Mouse (Mus musculus) lung, postnatal 4 days (tissue): ENCODE data around the gene Cstad.
A peak's percentile ranks its signal among the peaks of the same experiment; 100 is the strongest.

ENCODE experiments used
- DNase-seq, 2 experiments: peaks; one replicate each; pipeline ENCODE4 v3.0.0; 2021

The Cstad gene

GRCm38 (mm10) chr2:30594641-30595379 is at the start of gene Cstad:
Gene Cstad (plus strand): TSS chr2:30595040.
- DNase-seq: peak; percentile 75 to 83

DNA sequence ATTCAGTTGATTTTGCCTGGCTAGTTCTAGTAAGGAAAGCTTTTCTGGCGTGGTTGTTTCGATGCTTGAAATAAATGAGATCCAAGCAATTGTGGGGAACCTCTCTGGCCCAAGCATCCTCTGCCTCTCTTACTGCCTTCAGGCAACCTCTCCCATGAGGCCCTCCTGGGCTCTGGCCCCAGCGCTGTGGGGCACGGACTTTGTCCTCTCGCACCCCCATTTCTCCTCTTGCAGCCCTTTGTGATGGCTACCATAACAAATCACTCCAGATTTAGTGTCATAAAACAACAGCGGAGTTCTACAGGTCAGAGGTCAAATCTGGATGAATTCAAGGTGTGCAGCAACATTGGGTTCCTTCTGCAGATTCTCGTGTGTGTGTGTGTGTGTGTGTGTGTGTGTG is 49.1 kb upstream of the Cstad start:
- no peak for DNase-seq

- no peak for DNase-seq
Measured at GRCm38 (mm10) chr2:30546219-30546618, 48.6 kb upstream of the Cstad start.

DNA sequence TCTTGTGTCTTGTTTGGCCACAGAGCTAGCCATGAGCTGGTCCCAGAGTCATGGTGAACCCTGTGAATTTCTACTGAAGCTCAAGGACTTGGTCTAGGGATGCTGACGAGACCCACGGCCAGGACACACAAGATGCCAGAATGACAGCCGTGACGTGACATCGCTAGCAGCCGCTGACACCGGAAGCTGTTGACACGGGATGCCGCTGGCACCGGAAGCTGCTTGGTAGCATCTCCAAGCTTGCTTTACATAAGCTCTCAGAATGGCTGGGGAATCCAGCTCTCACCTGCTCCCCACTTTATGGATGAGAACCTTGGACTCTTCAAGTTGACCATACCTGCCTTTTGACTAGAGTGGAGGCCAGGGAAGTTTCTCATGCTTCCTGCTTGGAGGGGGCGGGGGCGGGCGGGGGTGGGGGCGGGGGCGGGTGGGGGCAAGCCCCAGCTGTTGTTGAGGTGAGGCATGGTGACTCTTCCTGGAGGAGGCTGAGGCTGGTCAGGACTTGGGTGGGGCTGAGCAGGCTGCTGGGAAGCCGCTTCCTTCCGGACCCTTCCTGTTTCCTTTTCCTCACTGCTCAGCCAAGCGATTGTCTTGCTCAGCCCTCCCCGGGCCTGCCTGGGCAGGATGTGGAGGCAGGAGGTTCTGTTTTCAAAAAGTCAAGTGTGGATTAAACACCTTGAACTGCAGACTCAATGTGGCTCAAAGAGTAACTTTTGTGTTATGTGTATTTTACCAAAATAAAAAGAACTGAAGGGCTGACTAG is 47.2 kb upstream of the Cstad start:
- DNase-seq: peak; percentile 71 to 87

- DNase-seq: peak in 1 of 2 experiments; percentile 35
Measured at GRCm38 (mm10) chr2:30551579-30551978, 43.3 kb upstream of the Cstad start.

- peak; percentile 43 to 58 for DNase-seq
Measured at GRCm38 (mm10) chr2:30553851-30554540, 40.8 kb upstream of the Cstad start.

DNA sequence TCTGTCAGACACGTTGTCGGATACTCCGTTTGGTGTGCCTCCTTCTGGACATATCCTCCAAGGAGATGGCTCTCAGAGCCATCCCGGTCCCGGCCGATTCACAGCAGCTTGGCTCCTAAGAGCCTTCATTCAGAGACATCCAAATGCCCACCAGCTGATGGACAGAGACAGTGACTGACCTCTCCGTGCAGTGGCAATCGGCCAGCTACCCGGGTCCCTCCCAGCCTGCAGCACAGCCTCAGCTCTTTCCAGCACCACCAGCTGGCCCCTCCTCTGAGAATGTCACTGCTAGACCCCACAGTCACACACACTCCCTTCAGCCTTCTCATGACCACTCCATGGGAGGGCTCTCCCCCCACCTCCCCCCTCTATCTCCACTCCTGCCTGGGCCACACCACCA is 39.6 kb upstream of the Cstad start:
- peak in 1 of 2 experiments; percentile 39 for DNase-seq

GRCm38 (mm10) chr2:30556495-30556894 is 38.3 kb upstream of the Cstad start:
- DNase-seq: no peak

- no peak for DNase-seq
Measured at GRCm38 (mm10) chr2:30559552-30559951, 35.3 kb upstream of the Cstad start.

DNA sequence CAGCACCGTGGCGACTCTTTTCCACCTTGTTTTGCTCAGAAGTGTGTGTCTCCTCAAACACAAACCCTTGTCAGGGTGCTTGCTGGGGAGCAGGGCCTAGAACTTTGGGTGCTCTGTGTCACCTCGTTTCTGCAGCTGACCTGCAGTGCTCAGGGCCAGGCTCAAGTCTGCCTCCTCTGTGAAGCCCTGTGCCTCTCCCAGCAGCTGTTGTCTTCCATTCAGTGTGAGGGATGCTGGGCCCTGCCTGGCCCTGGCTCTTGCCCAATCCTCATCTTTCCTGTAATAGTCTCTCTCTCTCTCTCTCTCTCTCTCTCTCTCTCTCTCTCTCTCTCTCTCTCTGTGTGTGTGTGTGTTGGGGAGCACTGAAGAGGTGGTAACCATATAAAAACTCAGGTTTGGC is 32.3 kb upstream of the Cstad start:
- DNase-seq: no peak

DNA sequence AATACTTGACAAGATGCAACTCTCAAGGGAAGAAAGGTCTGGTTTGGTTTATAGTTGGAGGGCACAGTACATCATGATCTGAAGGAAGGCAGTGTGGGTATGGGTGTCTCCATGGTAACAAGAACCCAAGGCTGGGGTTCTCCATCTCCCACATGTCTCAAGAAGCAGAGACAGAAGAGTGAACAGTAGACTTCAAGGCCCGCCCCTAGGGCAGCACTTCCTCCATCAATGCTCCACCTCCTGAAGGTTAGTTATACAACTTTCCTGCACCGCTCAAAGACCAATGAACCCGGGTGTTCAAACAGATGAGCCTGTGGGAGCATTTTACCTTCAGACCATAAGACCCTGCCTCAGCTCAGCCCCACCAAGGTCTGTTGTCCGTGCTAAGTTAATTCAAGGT is 23.2 kb upstream of the Cstad start:
- no peak for DNase-seq

DNA sequence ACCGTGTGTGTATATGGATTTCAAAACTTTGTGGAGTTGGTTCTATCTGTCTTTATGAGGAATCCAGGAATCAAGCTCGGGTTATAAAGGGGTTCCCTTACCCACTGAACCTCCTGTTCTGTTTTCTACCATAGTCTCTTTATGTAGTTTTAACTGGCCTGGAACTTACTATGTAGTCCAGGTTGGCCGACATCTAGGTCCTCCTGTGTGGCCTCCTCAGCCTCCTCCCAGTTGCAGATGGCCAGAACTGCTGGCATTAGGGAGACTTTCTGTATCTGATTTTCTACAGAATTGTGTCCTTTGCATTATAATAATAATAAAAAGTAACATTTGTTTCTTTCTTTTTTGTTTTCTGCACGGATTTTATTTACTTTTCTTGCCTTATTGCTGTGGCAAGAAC is 21.3 kb upstream of the Cstad start:
- DNase-seq: no peak

DNA sequence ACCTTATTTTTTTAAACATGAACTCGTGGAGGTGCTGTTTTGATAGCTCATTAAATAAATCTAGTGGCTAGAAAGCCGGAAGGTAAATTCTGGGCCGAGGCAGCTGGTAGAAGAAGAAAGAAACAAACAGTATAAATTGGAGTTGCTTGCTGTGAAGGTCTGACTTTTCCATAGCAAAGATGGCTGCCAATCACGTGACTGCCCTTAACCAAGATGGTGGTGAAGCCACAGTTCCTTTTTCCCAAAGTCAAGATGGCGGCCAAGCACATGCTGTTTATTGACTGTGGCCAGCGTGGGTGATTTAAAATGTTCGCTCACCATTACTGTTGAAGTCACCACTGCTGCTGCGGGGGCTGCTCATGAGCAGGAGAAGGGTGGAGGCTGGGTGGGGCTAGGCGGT is 17.8 kb upstream of the Cstad start:
- DNase-seq: no peak

DNA sequence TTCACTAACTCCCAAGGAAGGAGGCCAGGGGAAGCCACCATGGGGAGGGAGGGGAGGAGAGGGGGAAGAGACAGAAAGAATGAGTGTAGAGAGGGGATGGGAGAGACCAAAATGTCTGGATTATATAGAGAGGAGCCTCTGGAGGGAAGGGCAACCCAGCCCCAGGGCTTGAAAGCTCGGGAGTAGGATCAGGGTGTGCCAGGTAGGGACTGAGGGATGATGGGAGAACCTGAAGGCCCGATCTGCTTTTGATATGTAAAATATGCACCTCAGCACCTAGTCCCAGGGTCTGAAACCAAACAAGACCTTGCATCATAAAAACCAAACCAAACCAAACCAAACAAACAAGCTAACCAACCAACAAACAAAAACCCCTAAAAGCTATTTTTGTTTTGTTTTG is 16.8 kb upstream of the Cstad start:
- DNase-seq: no peak

GRCm38 (mm10) chr2:30587161-30587560 is 7.7 kb upstream of the Cstad start:
- peak; percentile 70 to 71 for DNase-seq

DNA sequence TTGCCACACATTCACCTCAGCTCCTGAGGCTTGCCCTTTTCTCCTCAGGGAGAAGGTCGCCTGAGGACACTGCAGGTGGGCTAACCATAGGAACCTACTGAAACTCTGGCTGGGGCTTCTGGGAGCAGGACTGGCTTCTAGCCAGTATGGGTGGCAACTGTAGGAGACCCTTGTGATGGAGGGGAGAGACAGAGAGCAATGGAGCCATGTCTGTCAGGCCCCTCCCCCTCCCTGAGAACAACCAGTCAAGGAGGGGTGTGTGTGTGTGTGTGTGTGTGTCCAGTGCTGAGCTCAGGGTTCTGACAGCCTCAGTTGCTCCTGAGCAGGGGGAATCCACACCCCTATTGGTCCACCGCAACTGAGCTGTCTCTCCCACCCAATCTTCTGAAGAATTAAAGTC is 7.2 kb upstream of the Cstad start:
- no peak for DNase-seq

GRCm38 (mm10) chr2:30588985-30589511 is 5.8 kb upstream of the Cstad start:
- peak; percentile 62 to 88 for DNase-seq

DNA sequence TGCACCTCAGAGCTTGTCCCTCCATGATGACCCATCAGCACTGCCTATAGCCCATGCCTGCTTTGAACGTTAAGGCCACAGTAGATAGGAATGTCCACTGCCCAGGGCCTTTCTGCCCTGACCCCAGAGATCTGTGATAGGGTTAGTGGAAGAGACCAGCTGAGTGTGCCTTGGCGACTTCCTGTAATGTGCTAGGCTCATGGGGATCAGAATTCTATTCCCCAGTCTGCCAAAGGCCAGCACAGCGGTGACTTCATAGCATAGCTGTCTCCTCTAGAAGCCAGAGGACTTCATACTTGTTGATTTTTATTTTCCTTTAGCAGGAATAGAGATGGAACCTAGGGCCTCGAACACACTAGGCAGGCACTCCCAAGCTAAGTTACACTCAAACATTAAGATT is 5.1 kb upstream of the Cstad start:
- DNase-seq: no peak

GRCm38 (mm10) chr2:30590909-30591308 is 3.9 kb upstream of the Cstad start:
- peak in 1 of 2 experiments; percentile 67 for DNase-seq

- no peak for DNase-seq
Measured at GRCm38 (mm10) chr2:30592391-30592790, 2.4 kb upstream of the Cstad start.

GRCm38 (mm10) chr2:30592951-30593350 is 1.9 kb upstream of the Cstad start:
- DNase-seq: no peak

DNA sequence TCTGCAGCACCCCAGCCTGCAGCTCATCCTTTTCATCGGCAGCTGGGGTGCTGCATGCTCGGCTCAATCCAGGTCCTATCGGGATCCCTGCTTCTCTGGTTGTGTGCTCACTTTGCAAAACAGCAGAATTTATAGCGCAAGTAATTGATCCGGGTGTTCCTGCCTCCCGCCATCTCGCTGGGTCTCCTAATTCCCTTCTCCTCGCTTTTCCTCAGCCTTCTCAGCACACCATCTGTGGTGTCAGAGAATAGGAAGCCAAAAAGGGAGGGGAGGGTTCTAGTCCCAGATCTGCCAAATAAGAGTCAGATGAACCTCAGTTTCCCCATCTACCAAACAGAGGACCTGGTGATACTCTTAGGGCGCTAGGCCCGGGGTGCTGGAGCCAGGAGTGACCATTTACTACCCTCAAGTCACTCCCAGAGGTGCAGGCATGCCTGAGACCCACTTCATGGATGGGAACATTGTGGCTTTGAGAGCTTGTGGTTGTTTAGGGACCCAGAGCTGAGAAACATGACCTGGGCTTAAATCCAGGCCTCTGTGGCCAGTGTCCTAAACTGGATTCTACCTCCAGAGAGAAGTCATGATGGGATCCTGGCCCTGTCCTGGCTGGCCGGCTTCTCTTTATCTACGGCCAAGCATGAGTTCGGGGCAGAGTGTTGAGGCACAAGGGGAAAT is 1.1 kb upstream of the Cstad start:
- no peak for DNase-seq

DNA sequence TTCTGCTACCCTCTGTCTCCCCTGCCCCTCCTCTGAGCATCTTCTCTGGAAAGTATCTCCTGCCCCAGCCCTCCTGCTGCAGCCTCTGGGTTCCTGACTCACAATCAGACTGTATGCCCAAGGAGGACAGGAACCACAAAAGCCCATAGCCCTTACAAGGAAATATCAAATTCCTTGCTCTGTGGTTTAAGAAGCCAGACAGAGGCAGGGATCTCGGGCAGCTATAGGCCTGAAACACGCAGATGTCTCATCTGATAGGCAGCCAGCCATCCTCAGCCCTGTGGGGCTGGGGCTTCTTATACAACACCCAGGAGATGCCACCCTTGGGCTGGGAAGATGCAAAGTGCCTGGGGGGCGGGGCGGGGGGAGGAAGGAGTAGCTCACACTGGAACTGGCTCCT is 956 bp downstream of the Cstad start:
- DNase-seq: no peak
